ENCODE assay signal across 11 mouse cellular contexts in the genomic region with DNA sequence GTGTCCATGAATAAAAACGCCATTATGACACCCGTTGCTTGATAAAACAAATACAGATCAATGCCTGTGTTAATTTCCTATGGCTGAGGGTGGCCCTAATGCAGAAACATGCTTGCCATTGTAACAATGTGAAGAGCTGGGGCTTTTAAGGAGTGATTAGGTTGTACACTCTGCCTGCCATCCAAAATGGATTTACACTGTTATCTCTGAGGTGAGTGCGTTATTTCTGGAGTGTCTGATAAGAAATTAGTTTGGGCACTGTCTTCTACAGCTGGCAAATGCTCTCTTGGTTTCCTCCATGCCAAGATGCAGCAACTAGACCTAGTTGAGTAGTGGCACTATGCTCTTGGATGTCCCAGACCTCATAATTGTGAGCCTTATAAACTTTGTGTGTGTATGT.
"Had no signal": no experiment of that assay in that cellular context is flagged by ENCODE, and none has a peak within 500 bp of the region (broad histone marks: within the 10 kb centered on the region; RNA-seq: fewer than 3 reads in every experiment).

No protein-coding gene starts in this region.

- DNase-seq: liver, postnatal 0 days; lung, adult 2 months; lung, postnatal 14 days; lung, postnatal 36 days; right cerebral cortex, postnatal 14 days; thymus, adult 2 months; thymus, postnatal 25 days; thymus, postnatal 4 days had no signal

- ATAC-seq: liver, postnatal 0 days; lung, postnatal 0 days; midbrain, embryonic 13.5 days; midbrain, embryonic 15.5 days had no signal
